Mouse (Mus musculus) adrenal gland, postnatal 25 days (tissue): Measurements from ENCODE around the gene C1qbp. TPM values are rescaled to one million over a fixed set of nuclear protein-coding genes. Genes with fewer than 3 reads are reported as not detected.

Experiments
- DNase-seq: peaks from one replicate; pipeline ENCODE4 v3.0.0; 2021; ENCODE audit warnings: mixed read lengths
- long read RNA-seq: library from polyadenylated mRNA; stranded (forward); transcript quantifications from one replicate; pipeline ENCODE4 v2.0.0, GENCODE M21; 2021
- total RNA-seq: library from RNA; stranded (reverse); gene quantifications from 2 replicates; pipeline ENCODE4 v1.2.3, GENCODE M21; 2021

Gene C1qbp
- total RNA-seq, result 190 and 227 TPM in 2 replicates
- long read RNA-seq, transcript C1qbp-201 (6 exons, 1,175 nt), result major isoform, 175 of 196 reads
- long read RNA-seq, partial matches to known transcripts, result 2 of 196 reads
- long read RNA-seq, other reads (novel, unspliced or antisense), result 19 of 196 reads

DNA sequence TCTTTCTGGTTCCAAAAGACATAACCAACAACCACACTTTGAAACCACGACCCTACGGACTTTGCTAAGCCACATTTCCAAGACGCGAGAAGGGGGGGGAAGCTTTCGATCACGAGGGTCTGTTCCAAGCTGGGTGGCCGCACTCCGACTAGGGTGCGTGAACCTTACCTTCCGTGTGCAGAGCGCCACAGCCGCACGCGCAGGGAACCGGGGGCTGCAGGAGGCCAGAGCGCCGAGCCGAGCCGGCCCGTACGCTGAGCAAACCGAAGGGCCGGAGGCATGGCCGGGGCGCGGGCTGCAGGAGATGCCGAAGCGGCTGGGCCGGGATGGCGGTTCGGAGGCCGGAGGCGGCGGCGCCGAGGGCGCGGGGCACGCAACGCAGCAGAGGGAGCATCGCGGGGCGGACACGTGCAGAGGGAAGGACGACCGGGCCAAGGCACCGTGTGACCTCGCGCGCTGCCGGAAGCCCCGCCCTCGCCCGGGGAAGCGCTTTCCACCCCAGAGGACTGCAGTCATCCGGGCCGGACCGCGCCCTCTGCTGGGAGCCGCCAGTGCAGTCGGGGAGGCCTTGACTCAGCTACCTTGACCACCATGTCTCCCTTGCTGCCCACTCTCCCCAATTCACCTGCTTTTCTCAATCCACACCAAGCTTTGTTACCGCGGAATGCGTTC, at the start of gene C1qbp:
Gene C1qbp (minus strand): TSS at position 470 of the 672 bp plus-strand sequence.
- peak; percentile 98 for DNase-seq

DNA sequence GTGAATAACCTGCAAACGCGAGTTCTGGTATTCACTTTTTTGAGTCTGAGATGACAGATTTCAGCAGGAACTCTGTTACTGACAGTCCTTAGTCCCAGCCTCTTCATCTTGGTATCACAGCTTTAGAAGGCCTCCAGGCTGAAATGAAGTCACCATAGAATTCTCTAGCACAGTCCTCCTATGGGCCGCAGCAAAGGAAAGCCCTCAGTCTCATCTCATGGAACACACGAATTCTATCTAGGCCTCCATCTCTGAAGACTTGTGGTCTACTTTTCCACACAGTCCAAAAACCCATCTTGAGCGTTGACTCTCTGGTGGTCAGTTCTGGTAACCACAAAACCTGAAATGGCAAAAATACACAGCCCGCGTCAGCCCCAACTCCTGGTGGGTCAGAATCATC, 49.2 kb upstream of the C1qbp start:
- no peak for DNase-seq

DNA sequence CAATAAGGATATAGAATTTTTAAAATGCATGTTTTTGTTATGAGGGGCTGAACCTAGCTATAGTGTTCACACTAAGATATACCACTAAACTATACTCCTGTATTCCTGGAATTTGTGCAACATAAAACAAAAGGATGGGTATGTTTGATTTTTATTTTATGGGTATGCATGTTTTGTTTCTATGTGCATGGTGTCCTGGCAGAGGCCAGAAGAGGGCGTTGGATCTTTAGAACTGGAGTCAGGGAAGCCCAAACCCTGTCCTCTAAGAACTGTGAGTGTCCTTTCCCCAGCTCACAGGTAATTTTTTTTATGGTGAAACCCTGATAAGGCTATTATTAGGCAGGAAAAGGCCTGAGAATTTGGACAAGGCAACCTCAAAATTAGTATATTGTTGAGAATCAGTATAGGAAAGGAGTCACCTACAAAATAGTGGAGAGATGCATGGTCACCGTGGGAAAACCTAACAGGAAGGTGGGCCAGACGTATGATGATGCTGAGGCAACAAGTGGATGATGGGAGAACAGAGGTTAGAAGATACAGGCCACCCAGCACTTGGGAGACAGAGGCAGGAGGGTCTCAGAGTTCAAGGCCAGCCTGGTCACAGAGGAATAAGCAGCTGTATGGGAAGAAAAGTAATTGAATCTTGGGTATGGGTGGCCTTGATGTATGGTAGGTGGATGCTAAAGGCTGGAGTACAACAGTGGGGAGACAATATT, 46.7 kb upstream of the C1qbp start:
- DNase-seq, result no peak

DNA sequence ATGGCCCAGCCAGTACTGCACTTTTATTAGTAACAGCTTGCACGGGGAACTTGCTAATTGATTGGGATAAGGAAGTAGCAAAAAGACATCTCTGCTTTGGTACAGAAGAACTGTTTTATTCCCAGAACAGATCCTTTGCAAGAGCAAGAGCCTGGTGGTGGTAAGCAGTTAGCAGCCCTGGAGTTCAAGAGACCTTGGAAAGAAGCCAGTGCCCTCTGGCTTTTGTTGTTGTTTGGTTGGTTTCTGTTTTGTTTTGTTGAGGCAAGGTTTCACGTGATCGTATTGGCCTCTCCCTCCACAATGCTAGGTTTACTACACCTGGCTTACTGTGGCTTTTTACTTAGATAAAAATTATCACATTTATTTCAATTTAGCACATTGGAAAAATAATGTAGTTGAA, 45.5 kb upstream of the C1qbp start:
- DNase-seq, result no peak

DNA sequence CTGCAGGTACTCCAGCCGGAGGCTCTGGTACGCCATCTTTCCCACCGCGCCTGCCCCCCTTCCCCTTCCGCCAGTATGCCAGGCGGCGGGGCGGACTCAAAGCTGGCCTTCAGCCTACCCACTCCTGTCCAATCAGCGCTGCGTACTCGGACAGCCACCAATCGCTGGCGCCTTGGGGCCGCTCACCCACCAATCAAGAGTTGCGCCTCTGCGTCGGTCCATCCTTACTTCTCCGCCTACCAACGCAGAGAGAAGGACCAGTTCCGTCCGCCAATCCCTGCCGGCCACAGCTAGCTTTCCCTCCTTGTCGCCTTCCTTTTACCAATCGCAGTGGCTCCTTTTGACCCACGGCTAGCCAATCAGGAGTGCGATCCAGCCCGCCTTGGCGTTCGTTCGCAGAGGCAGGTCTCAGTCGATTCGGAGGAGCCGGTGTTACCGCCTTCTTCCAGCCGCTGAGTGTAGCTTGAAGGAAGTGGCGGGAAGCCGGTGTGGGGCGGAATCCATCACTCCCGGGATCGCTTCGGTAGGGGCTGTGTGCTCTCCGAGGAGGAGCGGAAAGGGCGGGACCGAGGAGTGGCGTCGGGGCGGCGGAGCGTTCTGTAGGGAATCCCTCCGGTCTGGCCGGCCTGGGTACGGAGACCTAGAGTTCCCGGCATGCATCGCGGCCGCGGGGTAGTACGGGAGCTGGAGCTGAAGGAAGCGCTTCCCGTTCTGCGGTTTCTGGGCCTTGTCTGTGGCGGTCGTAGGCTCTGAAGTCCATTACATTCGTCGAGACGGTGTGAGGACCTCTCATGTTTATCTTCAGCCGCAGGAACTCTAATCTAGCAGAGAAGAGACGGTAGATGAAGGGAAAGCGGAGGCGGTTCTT, 36.6 kb upstream of the C1qbp start, which contains the start of the genes Mis12 and Derl2:
Gene Mis12 (plus strand): TSS at position 411 of the 868 bp plus-strand sequence.
Gene Derl2 (minus strand): TSS at position 641 of the 868 bp plus-strand sequence.
- DNase-seq, result peak; percentile 97

DNA sequence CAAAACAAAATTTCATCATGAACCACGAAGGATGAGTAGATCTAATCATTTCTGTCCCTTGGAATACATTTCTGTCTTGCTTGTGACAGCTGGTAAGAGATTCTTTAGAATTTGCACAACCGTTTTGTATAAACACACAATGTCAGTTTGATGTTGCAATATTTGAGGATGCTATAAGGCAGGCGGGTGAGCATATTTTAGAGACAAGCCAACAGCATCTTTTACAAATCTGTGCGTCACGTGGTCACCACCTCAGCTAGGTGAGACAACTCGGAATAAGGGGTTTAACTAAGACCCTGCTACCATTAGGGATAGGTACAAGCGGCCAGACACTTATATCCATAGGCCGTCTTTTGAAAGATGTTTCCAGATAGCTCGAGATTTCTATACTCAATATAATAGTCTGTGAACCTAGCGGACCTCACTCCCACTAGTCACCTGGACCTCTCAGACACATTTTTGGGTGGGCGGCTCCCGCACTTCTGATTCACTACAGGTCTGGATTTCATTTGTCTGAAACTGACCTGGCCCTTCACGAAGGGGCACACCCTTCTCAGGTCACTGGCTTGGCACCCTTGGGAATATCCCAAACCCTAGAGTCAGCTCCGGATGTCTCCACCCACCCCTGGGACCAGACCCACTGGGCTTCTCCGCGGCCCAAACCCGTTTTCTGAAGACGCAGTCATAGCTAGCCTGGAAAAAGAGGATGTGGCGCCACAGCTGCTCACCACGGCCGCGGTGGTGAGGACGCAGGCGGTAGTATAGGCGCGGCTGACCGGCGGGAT, 35.8 kb upstream of the C1qbp start:
- no peak for DNase-seq

DNA sequence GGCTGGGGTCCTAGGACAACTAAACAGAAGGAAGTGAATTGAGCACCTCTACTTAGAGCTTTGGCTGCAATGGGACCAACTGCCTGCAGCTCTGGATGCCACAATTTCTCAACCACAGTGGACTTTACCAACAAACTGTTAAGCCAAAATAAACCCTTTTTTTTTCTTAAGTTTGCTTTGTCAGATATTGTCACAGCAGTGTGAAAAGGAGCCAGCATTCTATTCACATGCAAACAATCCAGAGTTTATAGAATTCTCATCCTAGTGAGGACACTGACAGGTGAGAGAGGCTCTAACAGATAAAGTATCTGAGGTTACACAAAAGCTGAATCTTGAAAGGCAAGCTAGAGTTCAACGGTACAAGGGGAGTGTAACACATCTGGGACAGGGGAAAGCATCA, 34.2 kb upstream of the C1qbp start:
- no peak for DNase-seq

DNA sequence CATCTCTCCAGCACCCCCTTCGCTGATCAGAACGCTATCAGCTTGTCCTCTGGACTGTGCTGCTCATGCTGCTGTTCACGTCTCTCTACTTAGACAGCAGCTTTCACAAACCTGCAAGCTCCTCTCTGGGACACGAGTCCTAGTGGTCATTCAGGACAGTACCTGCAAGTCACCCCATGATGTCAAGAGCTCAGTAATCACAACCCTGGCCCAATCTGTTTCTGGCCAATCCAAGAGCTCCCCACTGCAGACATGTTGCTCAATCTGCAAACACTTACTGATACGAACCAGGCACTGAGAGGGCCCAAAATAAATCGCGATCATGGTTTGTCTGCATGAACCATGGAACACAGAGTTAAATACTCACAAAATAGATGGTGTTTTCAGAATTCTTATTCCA, 29.9 kb upstream of the C1qbp start:
- no peak for DNase-seq

DNA sequence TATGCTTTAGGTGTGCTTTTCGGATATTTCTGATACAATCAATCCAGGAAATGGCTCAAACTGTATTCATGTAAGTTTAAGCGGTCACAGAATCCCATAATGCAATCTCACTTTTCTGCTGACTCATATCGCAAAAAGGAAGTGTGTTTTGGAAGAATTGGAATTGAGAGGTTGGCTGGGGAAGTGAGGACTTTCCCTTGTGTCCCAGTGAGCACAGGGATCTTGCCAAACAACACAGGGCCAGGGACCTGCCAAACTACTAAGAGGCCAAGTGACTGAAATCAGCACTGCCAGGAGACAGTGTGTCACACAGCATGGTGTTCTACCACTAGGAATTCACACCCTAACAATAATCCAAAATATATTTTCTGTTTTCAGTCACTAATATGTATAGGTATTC, 25.5 kb upstream of the C1qbp start:
- peak; percentile 16 for DNase-seq

DNA sequence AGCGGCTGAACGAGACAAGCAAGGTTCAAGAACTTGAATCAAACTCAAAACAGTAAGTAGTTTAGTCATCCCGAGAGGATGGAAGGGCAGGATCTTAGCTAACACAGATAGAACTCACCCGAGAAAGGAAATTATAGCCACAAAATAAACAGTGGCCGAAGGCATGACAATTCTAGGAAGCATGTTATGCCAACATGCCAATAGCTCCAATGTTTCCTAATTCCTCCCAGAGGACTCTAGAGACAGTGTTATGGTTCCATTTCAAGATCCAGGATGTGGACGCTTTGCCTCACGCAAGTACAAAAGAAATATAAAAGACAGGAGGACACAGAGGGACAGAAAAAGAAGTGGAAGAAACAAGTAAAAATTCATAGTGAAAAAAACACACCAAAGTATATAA, 25.0 kb upstream of the C1qbp start:
- DNase-seq, result no peak

DNA sequence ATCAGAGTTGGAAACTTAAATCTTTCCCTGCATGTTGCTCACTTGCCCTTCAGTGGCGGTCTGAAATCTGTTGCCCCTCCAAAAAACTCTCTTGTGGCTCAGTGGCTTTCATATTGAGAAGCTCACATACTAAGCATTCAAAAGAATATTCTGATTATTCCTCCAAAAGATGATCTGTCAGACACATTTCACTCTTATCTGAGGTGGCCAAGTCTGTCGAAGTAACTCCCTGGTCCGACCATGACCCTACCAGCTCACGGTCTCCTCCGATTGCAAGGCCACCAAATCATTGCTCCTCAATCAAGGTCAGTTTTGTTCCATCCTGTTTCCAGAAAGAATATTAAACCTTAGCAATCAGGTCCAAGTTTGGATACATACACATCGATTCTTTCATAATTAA, 24.2 kb upstream of the C1qbp start:
- no peak for DNase-seq

DNA sequence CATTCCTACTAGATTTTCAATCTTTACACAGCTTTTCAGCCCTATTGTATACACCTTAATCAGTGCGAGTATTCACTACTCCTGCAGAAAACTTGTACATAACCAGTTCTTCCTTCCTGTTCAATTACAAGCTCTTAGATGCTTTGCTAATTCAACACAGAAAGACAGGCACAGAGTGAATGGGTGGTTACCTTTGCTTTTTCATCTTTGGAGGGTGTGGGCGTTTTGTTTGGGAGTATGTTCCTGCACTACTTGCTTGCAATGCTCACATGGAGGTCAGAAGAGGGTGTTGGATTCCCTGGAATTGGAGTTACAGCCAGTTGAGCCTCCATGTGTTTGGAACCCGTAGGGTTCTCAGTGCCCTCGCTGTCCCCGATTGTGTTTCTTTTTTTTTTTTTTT, 22.2 kb upstream of the C1qbp start:
- no peak for DNase-seq

DNA sequence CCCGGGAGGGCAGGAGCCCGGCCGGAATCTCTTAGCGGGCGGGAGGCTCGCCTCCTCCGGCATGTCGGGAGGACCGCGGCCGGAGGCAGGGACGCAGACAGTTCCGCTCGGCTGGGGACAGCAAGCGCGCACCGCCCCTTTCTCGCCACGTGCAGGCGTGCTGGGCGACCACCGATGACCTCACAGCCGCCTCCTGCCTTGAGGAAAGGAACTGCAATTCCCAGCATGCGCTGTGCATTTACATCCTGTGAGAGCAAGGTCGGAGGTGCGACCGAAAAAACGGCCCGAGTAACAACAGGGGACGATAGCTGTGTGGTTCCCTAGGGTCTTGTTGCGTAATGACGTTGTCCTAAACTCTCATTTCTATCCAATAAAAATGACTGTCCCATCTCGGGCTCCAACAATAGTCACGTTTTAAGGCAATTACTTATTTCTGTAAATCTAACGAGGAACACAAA, 21.5 kb upstream of the C1qbp start, which contains the start of gene Dhx33:
Gene Dhx33 (minus strand): TSS at position 122 of the 458 bp plus-strand sequence.
- DNase-seq, result peak; percentile 94

DNA sequence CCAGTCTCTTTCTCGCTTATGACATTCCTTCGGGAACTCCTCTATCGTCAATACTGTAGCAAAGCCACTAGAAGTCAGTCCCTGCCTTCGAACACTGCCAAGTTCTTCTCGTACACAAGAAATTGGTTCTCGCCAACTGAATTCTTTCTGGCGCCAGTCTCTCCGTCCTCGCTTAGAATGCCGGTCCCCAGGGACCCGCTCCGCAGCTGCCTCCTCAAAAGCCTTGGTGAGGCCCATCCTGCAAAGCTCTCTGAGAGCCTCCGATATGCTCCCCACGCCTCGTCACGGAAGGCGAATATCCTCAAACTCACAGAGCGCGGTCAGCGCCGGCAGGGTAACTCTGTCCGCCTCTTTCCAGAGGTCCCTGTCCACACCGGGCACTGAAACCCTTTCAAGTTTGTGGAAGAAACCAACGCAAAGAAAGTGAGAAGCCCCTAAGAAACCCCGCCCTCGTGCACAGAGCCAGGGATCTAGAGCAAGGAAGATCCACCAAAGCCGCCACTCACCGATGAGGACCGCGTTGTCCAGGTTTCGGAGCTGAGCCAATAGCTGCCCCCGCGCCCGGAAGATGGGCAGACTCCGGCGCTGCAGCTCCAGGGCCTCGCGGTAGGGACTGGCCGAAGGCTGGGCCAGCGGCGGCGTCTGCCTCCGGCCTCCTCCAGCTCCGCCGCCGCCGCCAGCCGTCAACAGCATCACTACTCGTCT, 20.9 kb upstream of the C1qbp start:
- DNase-seq, result no peak

DNA sequence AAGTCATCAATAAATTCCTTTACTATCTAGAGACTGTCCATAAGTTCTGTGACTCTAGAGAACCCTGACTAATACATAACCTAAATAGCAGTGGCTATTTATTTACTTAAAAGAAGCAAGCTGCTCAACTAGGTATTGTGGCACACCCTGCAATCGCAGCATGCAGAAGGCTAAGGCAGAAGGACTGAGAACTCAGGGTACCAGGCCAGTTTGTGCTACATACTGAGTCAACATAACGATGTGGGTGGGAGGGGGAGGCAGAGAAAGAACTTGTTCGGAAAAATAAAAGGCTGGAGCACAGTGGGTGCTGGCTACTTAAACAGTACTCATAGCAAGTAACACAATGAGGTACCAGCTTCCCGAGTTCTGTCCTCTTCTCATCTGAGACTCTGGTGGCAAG, 18.3 kb upstream of the C1qbp start:
- DNase-seq, result no peak

DNA sequence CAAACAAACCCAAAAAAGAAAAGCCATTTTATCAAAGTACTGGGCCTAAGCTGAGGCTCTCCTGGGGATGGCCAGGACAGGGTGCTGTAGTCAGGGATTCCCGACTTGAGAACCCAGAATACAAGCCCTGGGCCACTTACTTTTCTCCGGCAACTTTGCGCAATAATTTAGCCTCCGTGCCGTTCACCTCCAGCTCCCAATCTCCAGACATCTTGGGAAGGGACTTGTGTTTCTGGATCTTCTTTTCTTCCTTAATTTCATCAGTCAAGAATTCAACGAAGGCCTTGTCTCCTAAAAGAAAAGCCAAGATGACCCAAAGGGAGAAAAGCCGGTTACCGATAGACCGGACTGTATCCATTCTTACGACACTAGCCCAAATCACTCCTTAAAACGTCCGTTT, 796 bp downstream of the C1qbp start:
- no peak for DNase-seq

DNA sequence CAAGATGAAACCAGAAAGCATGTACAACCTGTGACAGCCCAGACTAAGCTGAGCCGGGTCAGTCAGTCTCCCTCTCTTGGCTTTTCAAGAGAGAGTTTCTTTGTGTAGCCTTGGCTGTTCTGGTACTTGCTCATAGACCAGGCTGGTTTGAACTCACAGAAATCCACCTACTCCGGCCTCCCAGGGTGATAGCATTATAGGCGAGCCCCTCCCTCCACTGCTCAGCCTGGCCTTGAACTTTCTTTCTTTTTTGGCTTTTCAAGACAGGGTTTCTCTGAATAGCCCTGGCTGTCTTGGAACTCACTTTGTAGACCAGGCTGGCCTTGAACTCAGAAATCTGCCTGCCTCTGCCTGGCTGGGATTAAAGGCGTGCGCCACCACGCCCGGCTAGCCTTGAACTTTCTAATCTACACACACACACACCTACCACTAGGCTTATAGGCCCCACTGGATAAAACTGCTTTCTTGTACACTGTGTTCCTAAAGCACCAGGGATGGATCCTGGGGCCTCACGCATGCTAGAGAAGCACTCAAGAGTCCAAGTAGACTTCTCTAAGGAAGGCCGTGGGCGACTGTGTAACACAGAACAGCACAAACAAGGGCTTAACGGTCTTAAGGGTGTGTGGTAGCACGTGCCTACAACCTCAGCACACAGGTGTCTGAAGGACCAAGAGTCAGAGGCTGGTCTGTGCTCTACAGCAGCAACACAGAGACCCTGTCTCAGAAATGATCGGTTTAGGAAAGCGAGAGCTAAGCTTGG, 1.9 kb downstream of the C1qbp start:
- DNase-seq, result no peak

DNA sequence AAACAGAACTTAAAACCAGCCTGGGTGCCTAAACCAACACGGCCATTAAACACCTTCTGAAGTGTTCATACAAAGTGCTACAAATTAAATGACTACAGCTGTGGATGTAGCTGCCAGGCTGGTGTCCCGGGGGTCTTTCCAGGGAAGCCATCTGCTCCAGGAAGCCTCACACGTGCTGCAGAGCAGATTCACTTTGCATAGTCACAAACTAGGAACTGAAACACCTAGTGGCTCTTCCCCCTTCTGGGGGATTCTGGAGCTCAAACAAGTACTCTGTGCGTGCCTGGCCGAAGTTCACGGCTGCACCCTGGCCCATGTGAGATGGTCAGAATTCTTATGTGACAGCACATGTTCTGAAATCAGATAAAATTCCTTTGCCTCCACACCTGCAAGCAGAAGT, 2.6 kb downstream of the C1qbp start:
- no peak for DNase-seq

DNA sequence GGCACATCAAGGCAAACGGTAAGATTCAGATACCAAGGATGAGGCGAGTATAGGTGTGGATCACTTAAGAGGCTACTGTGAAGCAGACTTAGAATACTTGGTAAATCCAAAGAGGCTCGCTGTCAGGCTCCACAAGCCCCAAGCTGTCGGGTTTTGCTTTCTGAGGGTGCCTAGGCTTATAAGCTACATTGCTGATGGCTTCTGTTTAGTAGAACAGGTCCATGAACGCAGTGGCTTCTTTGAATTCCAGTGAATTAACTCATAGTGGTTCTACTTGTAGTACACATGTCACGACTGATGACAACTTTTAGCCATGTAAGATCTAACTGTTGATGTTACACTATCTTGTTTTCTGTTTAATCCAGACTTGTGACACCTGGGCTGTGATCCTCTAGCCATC, 5.5 kb downstream of the C1qbp start:
- DNase-seq, result no peak

DNA sequence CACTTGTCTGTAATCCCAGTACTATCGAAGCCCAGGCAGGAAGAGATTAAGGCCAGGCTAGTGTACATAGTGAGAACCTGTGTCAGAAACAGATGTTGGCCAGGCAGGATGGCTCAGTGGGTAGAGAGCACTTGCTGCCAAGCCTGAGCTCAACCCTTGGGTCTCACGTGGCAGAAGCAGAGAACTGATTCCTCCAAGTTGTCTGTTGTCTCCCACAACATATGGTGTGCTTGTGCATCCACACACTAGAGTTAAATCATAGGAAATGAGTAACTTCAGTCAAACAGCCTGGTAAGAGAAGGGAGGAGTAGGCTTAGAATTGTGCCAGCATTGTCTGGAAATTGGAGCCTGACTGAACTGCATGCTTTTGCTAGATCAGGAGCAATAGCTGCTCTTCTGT, 7.6 kb downstream of the C1qbp start:
- no peak for DNase-seq
